Mouse (Mus musculus): ENCODE measurements around the gene Frs3.

GRCm38 (mm10) chr17:47711883-47712282 lies 23.1 kb downstream of the Frs3 start:
- no peak for TF ChIP-seq CTCF (IDR thresholded peaks at IDR 0.05; ENCODE audit: borderline replicate concordance, extremely low read depth, insufficient read depth, insufficient read length)
- TF ChIP-seq POLR2A (IDR thresholded peaks at IDR 0.05; ENCODE audit: borderline replicate concordance, extremely low read depth, insufficient read depth, insufficient read length, poor library complexity, severe bottlenecking): no peak

Measured in brain, embryonic 14.5 days (tissue).